7 mouse cellular contexts compared by ENCODE assay signal in the genomic region with DNA sequence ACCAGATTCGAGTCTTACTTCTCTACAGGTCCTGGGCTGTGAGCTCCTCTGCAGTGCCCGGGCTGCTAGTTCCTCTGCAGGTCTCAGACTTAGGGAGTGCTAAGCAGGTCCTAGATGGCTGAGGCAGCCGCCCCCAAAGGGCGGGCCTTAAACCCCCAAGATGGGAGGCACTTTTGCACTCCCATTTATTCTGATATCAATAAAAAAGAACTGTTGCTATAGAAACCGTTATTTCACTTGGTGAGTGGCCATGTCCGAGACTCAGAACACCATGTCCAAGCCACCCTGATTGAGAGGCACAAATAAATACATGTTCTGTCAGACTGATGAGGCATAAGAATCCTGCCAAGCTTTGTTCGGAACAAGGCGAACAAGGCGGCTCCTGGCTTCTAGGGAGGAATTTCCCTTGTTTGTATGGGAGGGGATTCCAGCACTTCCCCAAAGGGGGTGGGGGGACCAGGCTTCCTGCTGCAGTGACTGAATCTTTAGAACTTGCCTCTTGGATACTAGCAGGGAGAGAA. TPM values are rescaled to one million over a fixed set of nuclear protein-coding genes. Genes with fewer than 3 reads are reported as not detected.
DNase-seq lines count a peak whose midpoint lies in the region; ATAC-seq and TF ChIP-seq lines count a peak whose summit lies in the region.

No protein-coding gene starts in this region.

- TF ChIP-seq POLR2A in heart, adult 2 months (IDR thresholded peaks at IDR 0.05; ENCODE audit: insufficient read depth, low read depth, low read length): peak; percentile 67; the same call in 1 of the 2 replicates

- H3K4me2 ChIP-seq in midbrain, embryonic 13.5 days (replicated peaks): no peak overlapping the region
- peak overlapping the region; percentile 24 for H3K4me2 ChIP-seq in midbrain, postnatal 0 days (ENCODE audit: low read depth, low read length, poor library complexity, severe bottlenecking)

- no peak for TF ChIP-seq CTCF in heart, adult 2 months (IDR thresholded peaks at IDR 0.05)
- no peak for TF ChIP-seq CTCF in midbrain, postnatal 0 days (IDR thresholded peaks at IDR 0.05)

- no peaks in the 10 kb centered on the region for H3K79me2 ChIP-seq in heart, adult 2 months (replicated peaks; ENCODE audit: control insufficient read depth, insufficient read depth, low read length)

- H3K9me3 ChIP-seq in midbrain, embryonic 13.5 days: no peaks in the 10 kb centered on the region
- H3K9me3 ChIP-seq in midbrain, embryonic 10.5 days (replicated peaks): no peaks in the 10 kb centered on the region
- no peaks in the 10 kb centered on the region for H3K9me3 ChIP-seq in midbrain, postnatal 0 days (ENCODE audit: low read length)

- no peak for DNase-seq in midbrain, embryonic 10.5 days (ENCODE audit: low spot score)
- peak; percentile 47 to 56 for DNase-seq in heart, adult 2 months
- peak; percentile 32 for DNase-seq in layer of hippocampus, adult 9-10 months (ENCODE audit: low spot score)
- peak; percentile 41 for DNase-seq in midbrain, postnatal 0 days (ENCODE audit: low spot score)
- DNase-seq in spleen, postnatal 36 days (ENCODE audit: low spot score in 2 of 2): no peak
- no peak for DNase-seq in urinary bladder, postnatal 10 days (ENCODE audit: low spot score)

- TF ChIP-seq EP300 in heart, adult 2 months (IDR thresholded peaks at IDR 0.05; ENCODE audit: insufficient read depth, low read depth, low read length): peak; percentile 53; the same call in 1 of the 2 replicates

- H3K4me1 ChIP-seq in midbrain, embryonic 13.5 days (replicated peaks): peaks cover 10% of the 10 kb centered on the region
- peaks cover 12% of the 10 kb centered on the region for H3K4me1 ChIP-seq in midbrain, embryonic 10.5 days
- H3K4me1 ChIP-seq in heart, adult 2 months (ENCODE audit: control insufficient read depth, insufficient read depth, low read length): peaks cover 16% of the 10 kb centered on the region
- peaks cover 11% of the 10 kb centered on the region for H3K4me1 ChIP-seq in midbrain, postnatal 0 days (ENCODE audit: insufficient read depth, low read length)

- H3K9ac ChIP-seq in midbrain, embryonic 13.5 days (replicated peaks): no peak overlapping the region
- H3K9ac ChIP-seq in heart, adult 2 months (ENCODE audit: low read depth, low read length): peak overlapping the region; percentile 29
- no peak overlapping the region for H3K9ac ChIP-seq in midbrain, postnatal 0 days (replicated peaks; ENCODE audit: low read length, poor library complexity, severe bottlenecking)

- peak; percentile 63 for ATAC-seq in midbrain, embryonic 13.5 days
- ATAC-seq in midbrain, postnatal 0 days (ENCODE audit: low FRiP score): peak; percentile 64

- H3K27ac ChIP-seq in midbrain, embryonic 13.5 days: no peak overlapping the region
- H3K27ac ChIP-seq in midbrain, embryonic 10.5 days (replicated peaks): no peak overlapping the region
- peak overlapping the region; percentile 81 for H3K27ac ChIP-seq in heart, adult 2 months
- H3K27ac ChIP-seq in midbrain, postnatal 0 days (ENCODE audit: low read depth, low read length): 0 out of 2 replicates have a peak overlapping the region, but pooled peaks have one; percentile 26

- WGBS in midbrain, embryonic 13.5 days: 14% methylated on average over 9 of the region's 9 CpGs
- WGBS in midbrain, embryonic 10.5 days: 14% methylated on average over 9 of the region's 9 CpGs
- 18% methylated on average over 9 of the region's 9 CpGs for WGBS in heart, adult 2 months
- 11% methylated on average over 9 of the region's 9 CpGs for WGBS in midbrain, postnatal 0 days

- peaks cover 11% of the 10 kb centered on the region; the same call in 1 of the 2 replicates for H3K27me3 ChIP-seq in midbrain, embryonic 13.5 days
- H3K27me3 ChIP-seq in midbrain, embryonic 10.5 days (ENCODE audit: low read depth, poor library complexity, severe bottlenecking): peaks cover 46% of the 10 kb centered on the region
- no peaks in the 10 kb centered on the region for H3K27me3 ChIP-seq in heart, adult 2 months (ENCODE audit: control insufficient read depth, insufficient read depth, low read length)
- no peaks in the 10 kb centered on the region for H3K27me3 ChIP-seq in midbrain, postnatal 0 days (ENCODE audit: insufficient read depth, low read length)

- intact Hi-C loops in heart, adult 2 months (cut with DNase I): no loop called here

- no peak overlapping the region for H3K4me3 ChIP-seq in midbrain, embryonic 13.5 days (replicated peaks)
- H3K4me3 ChIP-seq in midbrain, embryonic 10.5 days: no peak overlapping the region
- peak overlapping the region; percentile 44 for H3K4me3 ChIP-seq in heart, adult 2 months
- H3K4me3 ChIP-seq in midbrain, postnatal 0 days (ENCODE audit: low read depth, low read length): no peak overlapping the region

- H3K36me3 ChIP-seq in midbrain, embryonic 13.5 days: no peaks in the 10 kb centered on the region
- no peaks in the 10 kb centered on the region for H3K36me3 ChIP-seq in midbrain, embryonic 10.5 days
- H3K36me3 ChIP-seq in heart, adult 2 months (ENCODE audit: control insufficient read depth, insufficient read depth, low read length): no peaks in the 10 kb centered on the region
- no peaks in the 10 kb centered on the region for H3K36me3 ChIP-seq in midbrain, postnatal 0 days (ENCODE audit: insufficient read depth, low read length)

RNA-seq across cellular contexts. Expression of a gene that starts 8.1 kb away (rescaled TPM):
- 0.19 and 0.23 TPM in 2 replicates for polyA plus RNA-seq in midbrain, embryonic 13.5 days (2015; fragmentation: Nextera tagmentation; extraction: Ambion mirVana)
- 0.14 and 0.34 TPM in 2 replicates for polyA plus RNA-seq in midbrain, embryonic 10.5 days (2016; fragmentation: Nextera tagmentation; extraction: Ambion mirVana)
- total RNA-seq in heart, adult 2 months (2021): 10 to 100 TPM in 1 of 2 experiments, 1 to 10 TPM in 1; 5.4 to 17.2 TPM
- 3.6 and 5.1 TPM in 2 replicates for polyA plus RNA-seq in heart, adult 2 months (2012; rRNA removed)
- total RNA-seq in midbrain, postnatal 0 days (2014; rRNA removed): 6.0 and 14.6 TPM in 2 replicates
- polyA plus RNA-seq in midbrain, postnatal 0 days (2015; fragmentation: Nextera tagmentation; extraction: Ambion mirVana): 0.93 and 1.4 TPM in 2 replicates

RNA-seq across cellular contexts. Expression of a gene that starts 50.5 kb away (rescaled TPM):
- not detected in 2 replicates for polyA plus RNA-seq in midbrain, embryonic 13.5 days (2015; fragmentation: Nextera tagmentation; extraction: Ambion mirVana)
- polyA plus RNA-seq in midbrain, embryonic 10.5 days (2016; fragmentation: Nextera tagmentation; extraction: Ambion mirVana): 0.05 TPM in 1 of 2 replicates, not detected in the other
- under 1 TPM; 0.34 to 0.91 TPM for total RNA-seq in heart, adult 2 months (2021)
- polyA plus RNA-seq in heart, adult 2 months (2012; rRNA removed): 0.73 and 1.3 TPM in 2 replicates
- 0.44 TPM in 1 of 2 replicates, not detected in the other for total RNA-seq in midbrain, postnatal 0 days (2014; rRNA removed)
- polyA plus RNA-seq in midbrain, postnatal 0 days (2015; fragmentation: Nextera tagmentation; extraction: Ambion mirVana): 0.10 and 0.28 TPM in 2 replicates

Comparison
In these comparisons a context has a peak if more than half of its experiments do, and no peak if none do; other contexts are left out.
1. H3K27ac ChIP-seq: peak in heart, adult 2 months (single experiment) and midbrain, postnatal 0 days (single experiment); none in midbrain, embryonic 13.5 days (single experiment) and midbrain, embryonic 10.5 days (single experiment).
2. DNase-seq: peak in heart, adult 2 months (2 of 2), layer of hippocampus, adult 9-10 months (single experiment) and midbrain, postnatal 0 days (single experiment); none in midbrain, embryonic 10.5 days (single experiment), spleen, postnatal 36 days (0 of 2) and urinary bladder, postnatal 10 days (single experiment).